ENCODE assay signal across 8 mouse cellular contexts in genomic region chr2:160367448-160368208, GRCm38 (mm10). TPM values are rescaled to one million over a fixed set of nuclear protein-coding genes. Genes with fewer than 3 reads are reported as not detected.
DNase-seq lines count a peak whose midpoint lies in the region; ATAC-seq and TF ChIP-seq lines count a peak whose summit lies in the region.

No protein-coding gene starts in this region.

- peak overlapping the region; percentile 98 for H3K4me2 ChIP-seq in intestine, embryonic 14.5 days (ENCODE audit: low read length)

- ATAC-seq in activated CD4-positive, CD25-positive, alpha-beta regulatory T cell, adult 4 months, result peak; percentile 46
- peak; percentile 61 for ATAC-seq in intestine, embryonic 14.5 days (replicated peaks; ENCODE audit: low FRiP score, low TSS enrichment, low read depth)
- ATAC-seq in megakaryocyte progenitor cell, adult 5-6 weeks (replicated peaks; ENCODE audit: poor library complexity), result peak; percentile 72

- TF ChIP-seq POLR2A in cortical plate, adult 2 months (IDR thresholded peaks at IDR 0.05; ENCODE audit: extremely low read depth, insufficient read depth, low read length), result 0 out of 2 replicates have a peak, but pooled peaks have one; percentile 43

- H3K4me1 ChIP-seq in cortical plate, adult 2 months (ENCODE audit: control insufficient read depth, insufficient read depth, low read length), result no peaks in the 10 kb centered on the region
- peaks cover 15% of the 10 kb centered on the region for H3K4me1 ChIP-seq in intestine, embryonic 14.5 days (replicated peaks; ENCODE audit: control insufficient read depth, insufficient read depth, low read length)

- TF ChIP-seq CTCF in cortical plate, adult 2 months (IDR thresholded peaks at IDR 0.05; ENCODE audit: extremely low read depth, insufficient read depth, low read length), result peak; percentile 87

- no peaks in the 10 kb centered on the region for H3K9me3 ChIP-seq in intestine, embryonic 14.5 days (ENCODE audit: control insufficient read depth, low read length)

- under 1% methylated on average over 45 of the region's 45 CpGs for WGBS in intestine, embryonic 14.5 days

- H3K4me3 ChIP-seq in cortical plate, adult 2 months (ENCODE audit: insufficient read depth, low read length), result peak overlapping the region; percentile 33
- peak overlapping the region; percentile 50 for H3K4me3 ChIP-seq in intestine, embryonic 14.5 days (ENCODE audit: low read depth, low read length)

- peak overlapping the region; percentile 46 for H3K9ac ChIP-seq in intestine, embryonic 14.5 days (ENCODE audit: low read length)

- H3K36me3 ChIP-seq in intestine, embryonic 14.5 days (ENCODE audit: control insufficient read depth, insufficient read depth, low read length), result no peaks in the 10 kb centered on the region

- intact Hi-C loops in left cerebral cortex, postnatal 10 days (cut with DNase I), result loop anchor here (5.0 to 10.0 kb wide), 3 partner anchors 305 to 1455 kb away; no protein-coding TSS in a partner anchor

- peaks cover 84% of the 10 kb centered on the region for H3K27me3 ChIP-seq in intestine, embryonic 14.5 days (replicated peaks; ENCODE audit: control insufficient read depth, insufficient read depth, low read length)

- peak overlapping the region; percentile 32; the same call in 1 of the 2 replicates for H3K27ac ChIP-seq in cortical plate, adult 2 months (ENCODE audit: insufficient read depth, low read length)
- peak overlapping the region; percentile 65; the same call in 1 of the 2 replicates for H3K27ac ChIP-seq in intestine, embryonic 14.5 days (ENCODE audit: low read depth)

- DNase-seq in gastrocnemius, postnatal 10 days, result peak; percentile 92
- peak; percentile 97 for DNase-seq in intestine, embryonic 14.5 days (ENCODE audit: low spot score)
- peak; percentile 90 to 93 for DNase-seq in left cerebral cortex, postnatal 10 days (ENCODE audit: extremely low spot score in 1 of 2, low spot score in 2 of 2)
- peak; percentile 86 for DNase-seq in right cerebral cortex, postnatal 25 days
- DNase-seq in urinary bladder, postnatal 36 days (ENCODE audit: low spot score in 2 of 2), result peak; percentile 87 to 91

RNA-seq across cellular contexts. Expression of gene Mafb, which starts 0.8 kb away (rescaled TPM):
- polyA plus RNA-seq in activated CD4-positive, CD25-positive, alpha-beta regulatory T cell, adult 4 months (2017; shearing (Covaris generic)), result not detected
- 11.2 and 11.6 TPM in 2 replicates for polyA plus RNA-seq in cortical plate, adult 2 months (2012; rRNA removed)
- 10 to 100 TPM; 21.8 to 22.3 TPM for total RNA-seq in gastrocnemius, postnatal 10 days (2021)
- 2.2 and 3.5 TPM in 2 replicates for polyA plus RNA-seq in intestine, embryonic 14.5 days (2014; fragmentation: Nextera tagmentation; extraction: Ambion mirVana)
- total RNA-seq in left cerebral cortex, postnatal 10 days (2021), result 10 to 100 TPM; 19.9 to 21.6 TPM
- 0.39 and 0.83 TPM in 2 replicates for total RNA-seq in megakaryocyte progenitor cell, adult 5-6 weeks (2015)
- 0.08 and 0.14 TPM in 2 replicates for total RNA-seq in megakaryocyte progenitor cell, adult 5-6 weeks (2017)

RNA-seq across cellular contexts. Expression of gene Gm826, which starts 33.7 kb away (rescaled TPM):
- not detected for polyA plus RNA-seq in activated CD4-positive, CD25-positive, alpha-beta regulatory T cell, adult 4 months (2017; shearing (Covaris generic))
- 0.27 and 0.72 TPM in 2 replicates for polyA plus RNA-seq in cortical plate, adult 2 months (2012; rRNA removed)
- 1 to 10 TPM in 1 of 2 experiments, under 1 TPM in 1; 0.45 to 1.2 TPM for total RNA-seq in gastrocnemius, postnatal 10 days (2021)
- polyA plus RNA-seq in intestine, embryonic 14.5 days (2014; fragmentation: Nextera tagmentation; extraction: Ambion mirVana), result 2.3 and 3.0 TPM in 2 replicates
- not detected for total RNA-seq in left cerebral cortex, postnatal 10 days (2021)
- not detected in 2 replicates for total RNA-seq in megakaryocyte progenitor cell, adult 5-6 weeks (2015)
- total RNA-seq in megakaryocyte progenitor cell, adult 5-6 weeks (2017), result not detected in 2 replicates

Comparison
In these comparisons a context has a peak if more than half of its experiments do, and no peak if none do; other contexts are left out.
1. Peak in every context shown above with its lines: DNase-seq, ATAC-seq, H3K4me3 ChIP-seq and H3K27ac ChIP-seq.
2. RNA of gene Mafb, which starts 0.8 kb away (total RNA-seq): 21.8 to 22.3 TPM in gastrocnemius, postnatal 10 days and 19.9 to 21.6 TPM in left cerebral cortex, postnatal 10 days; 0.08 to 0.83 TPM in megakaryocyte progenitor cell, adult 5-6 weeks; every median in the first group is over 10 times any median in the second.